Mouse (Mus musculus): ENCODE measurements around the gene Ece1. TPM values are rescaled to one million over a fixed set of nuclear protein-coding genes. Genes with fewer than 3 reads are reported as not detected.

Ece1 gene
- total RNA-seq, 2 experiments from 2014 or later, result 54.4 to 57.3 TPM

GRCm38 (mm10) chr4:137883513-137884150, 21.6 kb downstream of the Ece1 start:
- no peak for DNase-seq

- DNase-seq, result no peak
Measured at GRCm38 (mm10) chr4:137887337-137887992, 25.4 kb downstream of the Ece1 start.

- DNase-seq, result no peak
Measured at GRCm38 (mm10) chr4:137887993-137888388, 26.0 kb downstream of the Ece1 start.

GRCm38 (mm10) chr4:137890596-137890995, 28.6 kb downstream of the Ece1 start:
- DNase-seq, result no peak

- peak; percentile 43 to 51 for DNase-seq
Measured at GRCm38 (mm10) chr4:137891553-137892145, 29.6 kb downstream of the Ece1 start.

- DNase-seq, result no peak
Measured at GRCm38 (mm10) chr4:137892713-137893242, 30.7 kb downstream of the Ece1 start.

GRCm38 (mm10) chr4:137896612-137897297, 34.7 kb downstream of the Ece1 start:
- peak; percentile 30 to 31 for DNase-seq

GRCm38 (mm10) chr4:137897298-137897612, 35.2 kb downstream of the Ece1 start:
- peak; percentile 48 to 62 for DNase-seq

- DNase-seq, result no peak
Measured at GRCm38 (mm10) chr4:137898490-137898889, 36.5 kb downstream of the Ece1 start.

GRCm38 (mm10) chr4:137902268-137902667, 40.2 kb downstream of the Ece1 start:
- DNase-seq, result no peak

GRCm38 (mm10) chr4:137902873-137903272, 40.8 kb downstream of the Ece1 start:
- no peak for DNase-seq

- no peak for DNase-seq
Measured at GRCm38 (mm10) chr4:137904956-137905551, 43.0 kb downstream of the Ece1 start.

GRCm38 (mm10) chr4:137907979-137908378, 45.9 kb downstream of the Ece1 start:
- no peak for DNase-seq

- DNase-seq, result no peak
Measured at GRCm38 (mm10) chr4:137908489-137908888, 46.5 kb downstream of the Ece1 start.

- no peak for DNase-seq
Measured at GRCm38 (mm10) chr4:137908915-137909314, 46.9 kb downstream of the Ece1 start.

- DNase-seq, result no peak
Measured at GRCm38 (mm10) chr4:137909471-137909870, 47.4 kb downstream of the Ece1 start.

GRCm38 (mm10) chr4:137910382-137911009, 48.5 kb downstream of the Ece1 start:
- DNase-seq, result no peak

GRCm38 (mm10) chr4:137911657-137912056, 49.6 kb downstream of the Ece1 start:
- DNase-seq, result no peak

- DNase-seq, result no peak
Measured at GRCm38 (mm10) chr4:137912768-137913305, 50.8 kb downstream of the Ece1 start.

- DNase-seq, result peak; percentile 24 to 55
Measured at GRCm38 (mm10) chr4:137913321-137914057, 51.5 kb downstream of the Ece1 start.

GRCm38 (mm10) chr4:137917591-137917990, 55.6 kb downstream of the Ece1 start:
- DNase-seq, result no peak
